Mouse (Mus musculus): ENCODE data around the gene Xpo5. TPM values are rescaled to one million over a fixed set of nuclear protein-coding genes. Genes with fewer than 3 reads are reported as not detected.

Xpo5 gene
- total and polyA plus RNA-seq, 3 experiments, result 47.5 to 93.4 (median 82.7) TPM

GRCm38 (mm10) chr17:46275506-46275905, 72.9 kb downstream of the Xpo5 start:
- DNase-seq (ENCODE audit: low read depth, low spot score), result no peak

DNA sequence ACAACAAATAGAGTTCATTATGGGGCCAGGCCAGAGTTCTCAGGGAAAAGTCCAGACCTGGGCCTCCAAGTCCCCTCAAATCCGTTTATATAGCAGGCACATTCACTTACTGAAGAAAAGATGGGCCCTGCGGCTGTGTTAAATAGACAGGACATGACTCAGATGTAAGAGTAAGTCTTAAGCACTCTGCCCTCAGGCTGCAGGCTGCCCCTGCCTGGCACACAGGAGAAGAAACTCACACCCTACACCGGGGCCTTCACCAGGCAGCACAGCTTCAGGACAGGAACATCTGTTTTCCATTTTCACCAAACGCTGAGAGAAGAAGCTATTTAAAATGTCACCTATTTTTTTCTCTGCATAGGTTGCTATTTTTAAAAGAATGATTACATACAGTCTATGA, 75.0 kb downstream of the Xpo5 start:
- Histone ChIP-seq H3K79me2 (ENCODE audit: control insufficient read depth, insufficient read depth, low read length, poor library complexity) (peaks cover 22% of the 10 kb centered on the region), H3K27ac (ENCODE audit: control insufficient read depth, low read depth, low read length) (no peak overlapping the region), H3K9me3 (replicated peaks; ENCODE audit: insufficient read depth, low read length) (no peaks in the 10 kb centered on the region), H3K9ac (ENCODE audit: control insufficient read depth, low read depth, low read length, poor library complexity, severe bottlenecking) (no peak overlapping the region), H3K4me3 (ENCODE audit: control insufficient read depth in 1 of 2, insufficient read depth in 1 of 2, low read depth in 2 of 2, low read length in 2 of 2) (no peak overlapping the region), H3K27me3 (ENCODE audit: control insufficient read depth in 1 of 2, insufficient read depth in 2 of 2, low read length in 2 of 2) (no peaks in the 10 kb centered on the region), H3K36me3 (ENCODE audit: control insufficient read depth in 1 of 2, insufficient read depth in 2 of 2, low read length in 2 of 2) (peaks cover 4 to 9% of the 10 kb centered on the region in 2 experiments), H3K4me1 (ENCODE audit: control insufficient read depth in 1 of 2, insufficient read depth in 2 of 2, low read length in 2 of 2) (peaks cover 0 to 9% of the 10 kb centered on the region in 2 experiments; a peak in 2 of 4 replicates)
- DNase-seq (ENCODE audit: low read depth, low spot score), result no peak
- TF ChIP-seq ELF1 (IDR thresholded peaks at IDR 0.05; ENCODE audit: low read depth, low read length), result no peak

More at GRCm38 (mm10) chr17:46275506-46275905, 72.9 kb downstream of the Xpo5 start:
- peaks cover 4% of the 10 kb centered on the region; the same call in 1 of the 2 replicates for H3K79me2 ChIP-seq (ENCODE audit: control insufficient read depth, insufficient read depth, low read length, poor library complexity)
- no peak overlapping the region for H3K4me3 ChIP-seq (ENCODE audit: control insufficient read depth in 1 of 2, insufficient read depth in 1 of 2, low read depth in 2 of 2, low read length in 2 of 2)
- H3K9me3 ChIP-seq (replicated peaks; ENCODE audit: insufficient read depth, low read length), result no peaks in the 10 kb centered on the region
- H3K36me3 ChIP-seq (ENCODE audit: control insufficient read depth in 1 of 2, insufficient read depth in 2 of 2, low read length in 2 of 2), result peaks cover 0 to 2% of the 10 kb centered on the region in 2 experiments; a peak in 2 of 4 replicates
- TF ChIP-seq ETS1 (IDR thresholded peaks at IDR 0.05; ENCODE audit: low read depth, low read length), result no peak
- TF ChIP-seq MXI1 (IDR thresholded peaks at IDR 0.05; ENCODE audit: low read depth, low read length), result no peak
- TF ChIP-seq BHLHE40 (IDR thresholded peaks at IDR 0.05; ENCODE audit: borderline replicate concordance, low read depth, low read length), result no peak
- TF ChIP-seq RCOR1 (IDR thresholded peaks at IDR 0.05; ENCODE audit: low read depth, low read length), result no peak
- TF ChIP-seq CTCF (IDR thresholded peaks at IDR 0.05 in 2 of 3, conservative IDR thresholded peaks at IDR 0.05 in 1 of 3; ENCODE audit: control insufficient read depth in 1 of 3, insufficient read depth in 1 of 3, low read depth in 2 of 3, low read length in 3 of 3, poor library complexity in 1 of 3, severe bottlenecking in 1 of 3), result no peak
- no peaks in the 10 kb centered on the region for H3K4me1 ChIP-seq (ENCODE audit: control insufficient read depth in 1 of 2, insufficient read depth in 2 of 2, low read length in 2 of 2)
- no peak overlapping the region for H3K27ac ChIP-seq (ENCODE audit: control insufficient read depth, low read depth, low read length)
- H3K27me3 ChIP-seq (ENCODE audit: control insufficient read depth in 1 of 2, insufficient read depth in 2 of 2, low read length in 2 of 2), result no peaks in the 10 kb centered on the region
- H3K9ac ChIP-seq (ENCODE audit: control insufficient read depth, low read depth, low read length, poor library complexity, severe bottlenecking), result no peak overlapping the region

- no peak for DNase-seq (ENCODE audit: low read depth, low spot score)
These were observed 75.6 kb downstream of the Xpo5 start for GRCm38 (mm10) chr17:46278011-46278765.

More at GRCm38 (mm10) chr17:46278011-46278765, 75.6 kb downstream of the Xpo5 start:
- H3K9ac ChIP-seq (ENCODE audit: control insufficient read depth, low read depth, low read length, poor library complexity, severe bottlenecking), result no peak overlapping the region
- H3K4me3 ChIP-seq (ENCODE audit: control insufficient read depth in 1 of 2, insufficient read depth in 1 of 2, low read depth in 2 of 2, low read length in 2 of 2), result no peak overlapping the region
- TF ChIP-seq POLR2AphosphoS2 (IDR thresholded peaks at IDR 0.05; ENCODE audit: low read length) (no peak), MAX (IDR thresholded peaks at IDR 0.05; ENCODE audit: low read length) (no peak)
- H3K27ac ChIP-seq (ENCODE audit: control insufficient read depth, low read depth, low read length), result no peak overlapping the region
- peaks cover 23% of the 10 kb centered on the region for H3K79me2 ChIP-seq (ENCODE audit: control insufficient read depth, insufficient read depth, low read length, poor library complexity)
- no peaks in the 10 kb centered on the region for H3K27me3 ChIP-seq (ENCODE audit: control insufficient read depth in 1 of 2, insufficient read depth in 2 of 2, low read length in 2 of 2)
- peaks cover 4 to 9% of the 10 kb centered on the region in 2 experiments for H3K36me3 ChIP-seq (ENCODE audit: control insufficient read depth in 1 of 2, insufficient read depth in 2 of 2, low read length in 2 of 2)
- H3K4me1 ChIP-seq (ENCODE audit: control insufficient read depth in 1 of 2, insufficient read depth in 2 of 2, low read length in 2 of 2), result peaks cover 0 to 10% of the 10 kb centered on the region in 2 experiments; a peak in 3 of 4 replicates
- H3K9me3 ChIP-seq (replicated peaks; ENCODE audit: insufficient read depth, low read length), result no peaks in the 10 kb centered on the region

Data from MEL (cell line).